Mouse (Mus musculus) megakaryocyte, embryonic 14.5 days (primary cell): ENCODE measurements around the gene Adcy5. TPM values are rescaled to one million over a fixed set of nuclear protein-coding genes. Genes with fewer than 3 reads are reported as not detected.

ENCODE experiments used
- H3K27me3 ChIP-seq: replicated peaks from 2 replicates; pipeline ENCODE3; 2012; ENCODE audit warnings: inconsistent platforms
- H3K36me3 ChIP-seq: replicated peaks from 2 replicates; pipeline ENCODE3; 2012; ENCODE audit warnings: low read length, inconsistent platforms, mixed read lengths
- H3K4me1 ChIP-seq: 2 replicates; pipeline ENCODE4 v1.6.1; 2012; ENCODE audit warnings: inconsistent platforms
- H3K4me3 ChIP-seq: replicated peaks from 2 replicates; pipeline ENCODE3; 2012; ENCODE audit warnings: moderate library complexity, mild to moderate bottlenecking, inconsistent platforms
- H3K9me3 ChIP-seq: 2 replicates; pipeline ENCODE4 v1.6.1; 2012; ENCODE audit warnings: inconsistent platforms
- FLI1 ChIP-seq: IDR thresholded peaks from 2 replicates; pipeline ENCODE4 v1.6.1; 2012; ENCODE audit warnings: low read length, inconsistent platforms, mixed read lengths
- GATA1 ChIP-seq: IDR thresholded peaks from 3 replicates; pipeline ENCODE4 v1.6.1; 2012; ENCODE audit warnings: mixed read lengths, low read length, inconsistent platforms, borderline replicate concordance
- polyA plus RNA-seq: library from polyadenylated mRNA; stranded (reverse); fragments of >175 nt; gene quantifications from 2 replicates; pipeline ENCODE4 v1.2.3, GENCODE M21; 2012; ENCODE audit warnings: low replicate concordance; ENCODE audit not compliant: insufficient read depth

Adcy5 gene
- polyA plus RNA-seq, 1 experiment, result 3.9 TPM

GRCm38 (mm10) chr16:35247364-35247763, 92.7 kb downstream of the Adcy5 start:
- peaks cover 13% of the 10 kb centered on the region for H3K27me3 ChIP-seq
- TF ChIP-seq FLI1, result no peak
- no peak for TF ChIP-seq GATA1
- H3K4me1 ChIP-seq, result peaks cover 17% of the 10 kb centered on the region
- no peak overlapping the region for H3K4me3 ChIP-seq
- no peaks in the 10 kb centered on the region for H3K9me3 ChIP-seq
- peaks cover 16% of the 10 kb centered on the region for H3K36me3 ChIP-seq

DNA sequence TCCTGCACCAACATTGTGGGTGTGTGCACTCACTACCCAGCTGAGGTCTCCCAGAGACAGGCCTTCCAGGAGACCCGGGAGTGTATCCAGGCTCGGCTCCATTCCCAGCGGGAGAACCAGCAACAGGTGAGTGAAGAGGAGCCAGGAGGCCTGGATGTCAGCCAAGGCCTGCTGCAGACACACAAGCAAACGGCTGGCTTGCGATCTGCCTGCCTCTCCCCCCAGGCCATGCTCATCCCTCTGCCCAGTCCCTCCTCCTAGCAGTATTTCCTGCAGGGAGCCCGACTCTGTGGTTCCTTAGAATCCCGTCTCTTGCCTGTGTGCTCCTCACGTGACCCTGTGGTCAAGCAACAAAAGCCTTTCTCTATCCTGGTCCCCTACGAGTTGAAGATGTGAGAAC, 94.1 kb downstream of the Adcy5 start:
- no peak for TF ChIP-seq FLI1
- TF ChIP-seq GATA1, result no peak
- no peak overlapping the region for H3K4me3 ChIP-seq
- peaks cover 15% of the 10 kb centered on the region for H3K27me3 ChIP-seq

DNA sequence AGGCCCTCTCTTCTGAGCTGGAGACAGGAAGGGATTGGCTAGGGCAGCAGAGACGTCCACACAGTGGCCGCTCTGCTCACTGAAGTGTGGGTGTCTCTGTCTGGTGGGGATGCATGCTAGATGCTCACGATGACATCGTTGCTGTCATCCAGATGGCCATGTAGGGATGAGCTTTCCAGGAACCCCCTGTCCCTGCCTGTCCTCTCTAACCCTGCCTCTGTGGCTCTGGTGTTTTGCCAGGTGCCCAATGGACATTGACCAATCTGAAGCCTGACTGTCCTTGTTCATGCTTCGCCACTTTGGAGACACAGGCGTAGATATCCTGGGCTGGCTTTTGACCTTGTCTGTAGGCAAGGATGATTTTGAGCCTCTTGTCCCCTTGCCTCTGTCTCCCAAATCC, 95.1 kb downstream of the Adcy5 start:
- peaks cover 5% of the 10 kb centered on the region; the same call in 1 of the 2 replicates for H3K4me1 ChIP-seq
- TF ChIP-seq GATA1, result no peak
- no peak for TF ChIP-seq FLI1
- H3K4me3 ChIP-seq, result no peak overlapping the region
- peaks cover 30% of the 10 kb centered on the region for H3K36me3 ChIP-seq
- peaks cover 15% of the 10 kb centered on the region for H3K27me3 ChIP-seq
- no peaks in the 10 kb centered on the region for H3K9me3 ChIP-seq

More for the DNA sequence above, 94.1 kb downstream of the Adcy5 start:
- peaks cover 13% of the 10 kb centered on the region for H3K4me1 ChIP-seq
- peaks cover 27% of the 10 kb centered on the region for H3K36me3 ChIP-seq
- no peaks in the 10 kb centered on the region for H3K9me3 ChIP-seq

DNA sequence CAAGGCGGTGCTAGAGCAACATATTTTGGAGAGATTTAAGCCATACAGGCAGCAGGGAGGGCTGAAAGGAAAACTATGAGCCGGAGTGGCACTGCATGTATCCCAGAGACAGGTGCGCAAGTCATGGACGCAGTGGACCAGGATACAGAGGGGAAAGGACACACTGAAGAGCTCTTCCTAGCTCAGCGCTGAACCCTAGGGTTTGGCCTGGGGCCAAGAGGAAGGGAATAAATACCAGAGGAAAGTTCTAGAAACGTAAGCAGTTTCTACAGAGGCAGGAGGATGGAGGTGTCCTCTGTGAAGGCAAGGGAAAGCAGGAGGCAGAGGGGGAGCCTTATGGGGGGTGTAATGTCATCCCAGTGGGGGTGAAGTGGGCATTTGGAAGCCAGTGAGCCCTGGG, 97.0 kb downstream of the Adcy5 start:
- TF ChIP-seq GATA1, result no peak
- TF ChIP-seq FLI1, result no peak
- Histone ChIP-seq H3K36me3 (peaks cover 30% of the 10 kb centered on the region), H3K4me3 (no peak overlapping the region), H3K9me3 (no peaks in the 10 kb centered on the region), H3K27me3 (peaks cover 15% of the 10 kb centered on the region), H3K4me1 (peaks cover 19% of the 10 kb centered on the region)

DNA sequence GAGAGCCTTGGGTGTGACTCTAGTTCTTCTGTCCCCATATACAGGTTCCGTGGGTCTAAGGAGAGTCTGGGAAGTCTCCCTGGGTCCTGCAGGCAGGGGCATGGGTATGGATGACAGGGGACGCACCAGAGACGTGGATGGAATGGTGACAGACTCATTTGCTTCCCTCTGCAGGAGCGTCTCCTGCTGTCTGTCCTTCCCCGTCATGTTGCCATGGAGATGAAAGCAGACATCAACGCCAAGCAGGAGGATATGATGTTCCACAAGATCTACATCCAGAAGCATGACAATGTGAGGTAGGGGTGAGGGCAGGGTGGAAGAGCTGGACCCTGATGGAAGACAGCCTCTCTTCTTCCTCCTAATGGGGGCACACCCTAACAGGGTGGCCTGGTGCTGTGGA, 98.3 kb downstream of the Adcy5 start:
- H3K4me3 ChIP-seq, result no peak overlapping the region
- TF ChIP-seq GATA1, result no peak
- no peak for TF ChIP-seq FLI1
- H3K4me1 ChIP-seq, result peaks cover 21% of the 10 kb centered on the region
- H3K36me3 ChIP-seq, result peaks cover 30% of the 10 kb centered on the region
- no peaks in the 10 kb centered on the region for H3K9me3 ChIP-seq
- peaks cover 15% of the 10 kb centered on the region for H3K27me3 ChIP-seq

GRCm38 (mm10) chr16:35255981-35256380, 101.3 kb downstream of the Adcy5 start:
- Histone ChIP-seq H3K9me3 (no peaks in the 10 kb centered on the region), H3K4me1 (peaks cover 22% of the 10 kb centered on the region), H3K36me3 (peaks cover 15% of the 10 kb centered on the region), H3K27me3 (peaks cover 11% of the 10 kb centered on the region), H3K4me3 (no peak overlapping the region)
- TF ChIP-seq FLI1, result no peak
- no peak for TF ChIP-seq GATA1

DNA sequence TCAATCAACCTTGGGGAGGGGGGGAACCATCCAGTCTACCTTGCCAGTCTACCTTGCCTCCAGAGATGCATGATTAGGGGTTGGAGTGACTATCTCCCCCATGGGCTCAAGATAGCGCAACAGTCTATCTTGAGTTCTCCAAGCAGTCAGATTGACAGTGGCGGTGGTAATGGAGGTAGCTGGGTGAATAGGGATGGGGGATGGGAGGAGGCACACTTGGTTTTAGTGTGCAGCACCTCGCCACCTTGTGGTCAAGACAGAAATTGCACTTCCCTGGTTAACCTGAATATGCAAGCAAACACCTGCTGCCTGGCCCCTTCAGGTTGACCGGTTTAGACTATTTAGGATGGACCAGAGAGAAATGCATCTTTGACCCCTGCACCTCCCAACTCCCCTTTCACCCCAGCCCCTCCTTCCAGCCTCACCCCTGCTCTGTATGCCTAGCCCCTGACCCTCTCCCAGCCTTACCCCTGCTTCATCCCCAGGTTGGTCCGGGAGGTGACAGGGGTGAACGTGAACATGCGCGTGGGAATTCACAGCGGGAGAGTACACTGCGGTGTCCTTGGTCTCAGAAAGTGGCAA, 115.8 kb downstream of the Adcy5 start:
- H3K27me3 ChIP-seq, result peaks cover 34% of the 10 kb centered on the region
- H3K4me1 ChIP-seq, result peaks cover 49% of the 10 kb centered on the region
- no peak overlapping the region for H3K4me3 ChIP-seq
- H3K36me3 ChIP-seq, result peaks cover 30% of the 10 kb centered on the region
- no peaks in the 10 kb centered on the region for H3K9me3 ChIP-seq
- TF ChIP-seq GATA1, result no peak
- TF ChIP-seq FLI1, result no peak

DNA sequence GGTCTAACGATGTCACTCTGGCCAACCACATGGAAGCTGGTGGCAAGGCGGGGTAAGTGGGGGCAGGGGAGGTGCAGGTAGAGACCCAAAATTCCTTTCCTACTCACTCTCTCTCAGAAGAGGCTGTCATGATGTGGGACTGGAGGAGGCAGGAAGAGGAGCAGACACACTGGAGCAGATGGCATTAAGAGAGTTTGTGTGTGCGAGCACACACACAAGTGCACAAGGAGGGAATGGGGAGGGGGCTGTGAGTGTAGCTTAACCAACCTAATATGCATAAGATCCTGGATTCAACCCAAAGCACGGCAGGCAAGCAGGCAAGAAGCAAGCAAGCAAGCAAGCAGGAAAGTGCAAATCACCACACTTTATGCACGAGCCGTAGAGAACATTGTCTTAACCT, 116.3 kb downstream of the Adcy5 start:
- no peak for TF ChIP-seq GATA1
- no peak for TF ChIP-seq FLI1
- peaks cover 49% of the 10 kb centered on the region for H3K4me1 ChIP-seq
- peaks cover 31% of the 10 kb centered on the region for H3K36me3 ChIP-seq
- H3K4me3 ChIP-seq, result no peak overlapping the region
- H3K9me3 ChIP-seq, result no peaks in the 10 kb centered on the region
- H3K27me3 ChIP-seq, result peaks cover 36% of the 10 kb centered on the region

GRCm38 (mm10) chr16:35271572-35271971, 116.9 kb downstream of the Adcy5 start:
- no peak for TF ChIP-seq FLI1
- TF ChIP-seq GATA1, result no peak
- Histone ChIP-seq H3K4me3 (no peak overlapping the region), H3K9me3 (no peaks in the 10 kb centered on the region), H3K36me3 (peaks cover 33% of the 10 kb centered on the region), H3K27me3 (peaks cover 39% of the 10 kb centered on the region), H3K4me1 (peaks cover 49% of the 10 kb centered on the region)

- Histone ChIP-seq H3K36me3 (peaks cover 31% of the 10 kb centered on the region), H3K4me1 (peaks cover 42% of the 10 kb centered on the region), H3K4me3 (no peak overlapping the region), H3K9me3 (no peaks in the 10 kb centered on the region), H3K27me3 (peaks cover 38% of the 10 kb centered on the region)
- no peak for TF ChIP-seq FLI1
- TF ChIP-seq GATA1, result no peak
Measured at GRCm38 (mm10) chr16:35272417-35272816, 117.7 kb downstream of the Adcy5 start.
